In the genomic region with DNA sequence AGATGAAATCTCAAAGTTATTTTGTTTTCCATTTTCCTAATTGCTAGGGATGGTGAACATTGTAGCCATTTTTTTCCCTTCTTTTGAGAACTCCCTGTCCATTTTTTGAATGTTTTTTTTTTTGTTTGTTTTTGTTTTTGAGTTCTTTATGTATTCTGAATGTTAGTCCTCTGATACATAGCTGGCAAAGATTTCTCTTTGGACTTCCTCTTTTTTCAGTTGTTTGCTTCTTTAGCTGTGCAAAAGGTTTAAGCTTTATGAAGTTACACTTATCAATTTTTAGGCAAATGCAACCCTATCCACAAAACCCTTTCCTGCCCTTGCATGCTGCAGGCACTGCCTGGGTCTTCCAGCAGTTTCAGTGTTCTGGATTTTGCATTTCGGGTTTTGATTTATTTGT, we compare ENCODE assay signal across 26 mouse cellular contexts.
"Had no signal": no experiment of that assay in that cellular context is flagged by ENCODE, and none has a peak within 500 bp of the region (broad histone marks: within the 10 kb centered on the region; RNA-seq: fewer than 3 reads in every experiment).

No protein-coding gene starts in this region.

- ATAC-seq: forebrain, embryonic 13.5 days; forebrain, embryonic 14.5 days; forebrain, embryonic 15.5 days; forebrain, embryonic 16.5 days; forebrain, postnatal 0 days had no signal

- H3K4me3 ChIP-seq: embryonic facial prominence, embryonic 10.5 days; embryonic facial prominence, embryonic 12.5 days; embryonic facial prominence, embryonic 13.5 days; embryonic facial prominence, embryonic 15.5 days; erythroblast, embryonic 14.5 days; forebrain, embryonic 10.5 days; forebrain, embryonic 13.5 days; forebrain, embryonic 15.5 days; gastrocnemius, adult 2 months; heart, adult 2 months; heart, embryonic 10.5 days; heart, embryonic 12.5 days had no signal

- H3K4me2 ChIP-seq: embryonic facial prominence, embryonic 12.5 days; embryonic facial prominence, embryonic 13.5 days; embryonic facial prominence, embryonic 15.5 days; forebrain, embryonic 13.5 days; forebrain, embryonic 15.5 days; heart, embryonic 11.5 days; heart, embryonic 12.5 days had no signal

- H3K9me3 ChIP-seq: embryonic facial prominence, embryonic 10.5 days; embryonic facial prominence, embryonic 15.5 days; forebrain, embryonic 13.5 days; forebrain, embryonic 15.5 days; heart, embryonic 10.5 days had no signal

- H3K36me3 ChIP-seq: embryonic facial prominence, embryonic 10.5 days; embryonic facial prominence, embryonic 12.5 days; embryonic facial prominence, embryonic 13.5 days; embryonic facial prominence, embryonic 15.5 days; forebrain, embryonic 10.5 days; forebrain, embryonic 15.5 days; heart, embryonic 10.5 days; heart, embryonic 12.5 days had no signal

- H3K27ac ChIP-seq: embryonic facial prominence, embryonic 10.5 days; embryonic facial prominence, embryonic 12.5 days; embryonic facial prominence, embryonic 13.5 days; embryonic facial prominence, embryonic 15.5 days; forebrain, embryonic 10.5 days; forebrain, embryonic 13.5 days; forebrain, embryonic 15.5 days; gastrocnemius, adult 2 months; heart, adult 2 months; heart, embryonic 10.5 days had no signal

- H3K9ac ChIP-seq: embryonic facial prominence, embryonic 12.5 days; embryonic facial prominence, embryonic 13.5 days; embryonic facial prominence, embryonic 15.5 days; forebrain, embryonic 13.5 days; forebrain, embryonic 15.5 days; forebrain, postnatal 0 days; heart, embryonic 12.5 days had no signal

- H3K4me1 ChIP-seq: embryonic facial prominence, embryonic 10.5 days; embryonic facial prominence, embryonic 15.5 days; forebrain, embryonic 10.5 days; forebrain, embryonic 13.5 days; forebrain, embryonic 15.5 days; heart, embryonic 10.5 days; heart, embryonic 12.5 days had no signal

- DNase-seq: cerebellum, postnatal 10 days; cerebellum, postnatal 14 days; cerebellum, postnatal 25 days; cerebellum, postnatal 36 days; forebrain, postnatal 0 days; gastrocnemius, adult 2 months; gastrocnemius, postnatal 10 days; gastrocnemius, postnatal 14 days; gastrocnemius, postnatal 25 days; gastrocnemius, postnatal 36 days; heart, adult 11 months; heart, adult 18-20 months; heart, adult 2 months had no signal

- H3K27me3 ChIP-seq: embryonic facial prominence, embryonic 12.5 days; embryonic facial prominence, embryonic 13.5 days; embryonic facial prominence, embryonic 15.5 days; forebrain, embryonic 13.5 days; forebrain, embryonic 15.5 days; heart, embryonic 12.5 days had no signal
